Mouse (Mus musculus) forebrain, embryonic 12.5 days (tissue): Measurements from ENCODE around the gene Stxbp6. TPM values are rescaled to one million over a fixed set of nuclear protein-coding genes. Genes with fewer than 3 reads are reported as not detected.

Experiments
- ATAC-seq: fragments of 200-750 bp; cut with Nextera tagmentation; 2 replicates; pipeline ENCODE4 v1.8.0; 2017; ENCODE audit warnings: moderate TSS enrichment; ENCODE audit not compliant: low FRiP score
- H3K27ac ChIP-seq: fragments of 300-500 bp; sonication (generic); 2 replicates; pipeline ENCODE4 v1.5.1; 2016; ENCODE audit warnings: mild to moderate bottlenecking
- H3K27me3 ChIP-seq: fragments of 300-500 bp; sonication (generic); 2 replicates; pipeline ENCODE4 v1.6.1; 2016; ENCODE audit warnings: mild to moderate bottlenecking
- H3K36me3 ChIP-seq: fragments of 300-500 bp; sonication (generic); replicated peaks from 2 replicates; pipeline ENCODE4 v1.6.1; 2016; ENCODE audit warnings: mild to moderate bottlenecking
- H3K4me1 ChIP-seq: fragments of 300-500 bp; sonication (generic); 2 replicates; pipeline ENCODE4 v1.6.1; 2016
- H3K4me2 ChIP-seq: fragments of 300-500 bp; sonication (generic); 2 replicates; pipeline ENCODE4 v1.6.1; 2016; ENCODE audit warnings: mild to moderate bottlenecking, moderate library complexity
- H3K4me3 ChIP-seq: fragments of 300-500 bp; sonication (generic); replicated peaks from 2 replicates; pipeline ENCODE4 v1.5.1; 2016; ENCODE audit warnings: mild to moderate bottlenecking
- H3K9ac ChIP-seq: fragments of 300-500 bp; sonication (generic); 2 replicates; pipeline ENCODE4 v1.6.1; 2016; ENCODE audit warnings: mild to moderate bottlenecking
- H3K9me3 ChIP-seq: fragments of 300-500 bp; sonication (generic); 2 replicates; pipeline ENCODE4 v1.6.1; 2016
- WGBS: fragments of 180-500 bp; shearing (Covaris S2); methylation state at CpG from one replicate; pipeline ENCODE4 v1.1.7; 2016; 5-methylcytosine and 5-hydroxymethylcytosine counted together
- polyA plus RNA-seq: library from polyadenylated mRNA; unstranded; fragments of >200 nt; fragmentation: Nextera tagmentation; extraction: Ambion mirVana; gene quantifications from 2 replicates; pipeline ENCODE4 v1.2.1, GENCODE M21; 2016

Gene Stxbp6
- polyA plus RNA-seq, 1 experiment from 2014 or later = 11.8 TPM

GRCm38 (mm10) chr12:44931716-44932115, 142.8 kb downstream of the Stxbp6 start:
- Histone ChIP-seq H3K4me1 (no peaks in the 10 kb centered on the region), H3K27me3 (no peaks in the 10 kb centered on the region), H3K9me3 (no peaks in the 10 kb centered on the region), H3K4me2 (no peak overlapping the region), H3K36me3 (no peaks in the 10 kb centered on the region), H3K9ac (no peak overlapping the region), H3K4me3 (no peak overlapping the region), H3K27ac (no peak overlapping the region)
- ATAC-seq = no peak
- 77% methylated on average over 7 of the region's 7 CpGs for whole genome bisulfite sequencing

DNA sequence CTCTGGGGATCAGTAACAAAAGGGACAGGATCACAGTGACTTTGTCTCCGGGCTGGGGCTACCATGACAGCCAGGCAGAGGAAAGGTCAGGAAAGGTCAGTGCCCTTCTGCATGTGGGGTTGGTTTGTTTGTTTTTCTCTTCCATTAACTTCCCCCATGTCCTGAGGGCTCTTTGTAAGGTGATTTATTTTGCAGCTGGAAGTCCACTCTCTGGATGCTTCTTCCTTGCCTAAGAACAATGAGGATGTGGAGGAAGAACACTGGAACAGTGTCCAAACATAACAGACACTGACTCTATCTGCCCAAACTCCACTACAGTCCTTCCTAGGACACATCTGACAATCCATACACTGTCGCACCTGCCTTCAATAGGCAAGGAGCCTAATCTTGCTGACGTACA, 146.1 kb downstream of the Stxbp6 start:
- Histone ChIP-seq H3K36me3 (no peaks in the 10 kb centered on the region), H3K9ac (no peak overlapping the region), H3K27me3 (no peaks in the 10 kb centered on the region), H3K9me3 (no peaks in the 10 kb centered on the region), H3K27ac (no peak overlapping the region), H3K4me2 (no peak overlapping the region), H3K4me3 (no peak overlapping the region), H3K4me1 (peaks cover 3% of the 10 kb centered on the region; the same call in 1 of the 2 replicates)
- WGBS = 48% methylated on average over 3 of the region's 3 CpGs
- no peak for ATAC-seq

DNA sequence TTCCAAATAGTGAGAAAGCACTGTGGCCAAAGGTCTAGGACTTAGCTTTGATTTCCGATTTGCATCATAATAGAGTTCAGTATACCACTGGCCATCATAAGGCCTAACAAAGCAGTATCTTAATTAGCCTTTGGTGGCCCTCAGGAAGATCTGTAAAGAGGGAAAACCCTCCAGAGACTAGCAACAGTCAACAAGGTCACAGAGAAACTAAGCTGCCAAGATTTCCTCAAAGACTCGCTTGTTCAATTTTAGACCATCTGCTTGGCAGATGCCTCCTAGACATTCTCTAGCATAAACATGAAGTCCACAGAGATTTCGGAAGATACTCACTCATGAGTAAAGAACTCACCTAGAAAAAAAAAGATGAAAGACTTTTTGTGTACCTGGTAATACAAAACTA, 148.6 kb downstream of the Stxbp6 start:
- no peaks in the 10 kb centered on the region for H3K27me3 ChIP-seq
- no peaks in the 10 kb centered on the region for H3K36me3 ChIP-seq
- no peak for ATAC-seq
- peaks cover 3% of the 10 kb centered on the region; the same call in 1 of the 2 replicates for H3K4me1 ChIP-seq
- no peak overlapping the region for H3K27ac ChIP-seq
- WGBS = 77% methylated on average over 3 of the region's 3 CpGs
- H3K9ac ChIP-seq = no peak overlapping the region
- no peak overlapping the region for H3K4me3 ChIP-seq
- H3K4me2 ChIP-seq = no peak overlapping the region
- H3K9me3 ChIP-seq = no peaks in the 10 kb centered on the region

GRCm38 (mm10) chr12:44923273-44923672, 151.2 kb downstream of the Stxbp6 start:
- Histone ChIP-seq H3K4me3 (no peak overlapping the region), H3K4me2 (no peak overlapping the region), H3K9me3 (no peaks in the 10 kb centered on the region), H3K27ac (no peak overlapping the region), H3K36me3 (no peaks in the 10 kb centered on the region), H3K27me3 (no peaks in the 10 kb centered on the region), H3K9ac (no peak overlapping the region), H3K4me1 (peaks cover 3% of the 10 kb centered on the region; the same call in 1 of the 2 replicates)
- 91% methylated on average over 3 of the region's 3 CpGs for WGBS
- no peak for ATAC-seq

GRCm38 (mm10) chr12:44922241-44922640, 152.3 kb downstream of the Stxbp6 start:
- Histone ChIP-seq H3K27ac (no peak overlapping the region), H3K36me3 (no peaks in the 10 kb centered on the region), H3K9me3 (no peaks in the 10 kb centered on the region), H3K4me3 (no peak overlapping the region), H3K4me1 (peaks cover 3% of the 10 kb centered on the region; the same call in 1 of the 2 replicates), H3K27me3 (no peaks in the 10 kb centered on the region), H3K4me2 (no peak overlapping the region), H3K9ac (no peak overlapping the region)
- ATAC-seq = no peak
- 92% methylated on average over 4 of the region's 4 CpGs for WGBS

GRCm38 (mm10) chr12:44919613-44920012, 154.9 kb downstream of the Stxbp6 start:
- ATAC-seq = no peak
- H3K4me3 ChIP-seq = no peak overlapping the region
- H3K9me3 ChIP-seq = no peaks in the 10 kb centered on the region
- no peaks in the 10 kb centered on the region for H3K27me3 ChIP-seq
- H3K9ac ChIP-seq = no peak overlapping the region
- H3K27ac ChIP-seq = no peak overlapping the region
- 93% methylated on average over 2 of the region's 2 CpGs for WGBS
- no peak overlapping the region for H3K4me2 ChIP-seq
- no peaks in the 10 kb centered on the region for H3K36me3 ChIP-seq
- no peaks in the 10 kb centered on the region for H3K4me1 ChIP-seq

DNA sequence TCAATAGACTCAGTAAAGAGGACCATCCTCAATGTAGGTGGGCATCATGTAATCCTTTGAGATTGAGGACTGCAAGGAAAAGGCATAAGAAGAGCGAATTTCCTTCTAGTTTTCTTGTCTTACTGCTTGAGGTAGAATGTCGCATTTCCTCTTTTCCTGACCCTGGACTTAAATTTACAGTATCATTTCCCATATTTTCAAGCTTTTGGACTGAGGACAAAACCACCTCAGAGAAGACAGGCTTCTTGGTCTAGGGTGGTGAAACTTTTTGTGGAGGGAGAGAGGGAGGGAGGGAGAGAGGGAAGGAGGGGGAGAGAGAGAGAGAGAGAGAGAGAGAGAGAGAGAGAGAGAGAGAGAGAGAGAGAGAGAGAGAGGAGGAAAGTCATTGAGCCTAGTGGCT, 155.6 kb downstream of the Stxbp6 start:
- no peak for ATAC-seq
- Histone ChIP-seq H3K27ac (no peak overlapping the region), H3K36me3 (no peaks in the 10 kb centered on the region), H3K27me3 (no peaks in the 10 kb centered on the region), H3K9me3 (no peaks in the 10 kb centered on the region), H3K4me1 (no peaks in the 10 kb centered on the region), H3K4me3 (no peak overlapping the region), H3K9ac (no peak overlapping the region), H3K4me2 (no peak overlapping the region)
- WGBS = 95% methylated on average over 2 of the region's 2 CpGs

DNA sequence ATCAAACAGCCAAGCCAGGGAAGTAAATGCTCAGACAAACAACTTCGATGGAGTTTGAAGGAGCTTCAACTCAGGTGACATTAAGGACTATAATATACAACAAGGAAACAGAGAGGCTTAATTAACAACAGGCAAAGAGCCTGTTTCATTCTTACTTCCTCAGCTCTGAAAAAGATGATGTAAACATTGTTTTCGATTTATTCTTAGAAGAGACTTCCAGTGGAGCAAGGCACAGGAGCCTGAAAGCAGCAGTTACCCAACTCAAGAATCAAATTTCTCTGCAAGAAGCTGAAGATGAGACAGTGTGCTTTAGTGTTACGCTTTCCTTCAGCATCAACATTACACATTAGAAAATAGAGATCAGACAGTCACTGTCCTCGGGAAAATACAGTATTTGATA, 160.7 kb downstream of the Stxbp6 start:
- no peak overlapping the region for H3K9ac ChIP-seq
- WGBS = 89% methylated on average over 4 of the region's 4 CpGs
- H3K27ac ChIP-seq = no peak overlapping the region
- H3K4me2 ChIP-seq = no peak overlapping the region
- no peaks in the 10 kb centered on the region for H3K27me3 ChIP-seq
- no peak for ATAC-seq
- no peaks in the 10 kb centered on the region for H3K4me1 ChIP-seq
- H3K36me3 ChIP-seq = no peaks in the 10 kb centered on the region
- H3K9me3 ChIP-seq = no peaks in the 10 kb centered on the region
- no peak overlapping the region for H3K4me3 ChIP-seq

GRCm38 (mm10) chr12:44908028-44908702, 166.3 kb downstream of the Stxbp6 start:
- no peak overlapping the region for H3K9ac ChIP-seq
- no peak for ATAC-seq
- H3K27me3 ChIP-seq = no peaks in the 10 kb centered on the region
- H3K9me3 ChIP-seq = no peaks in the 10 kb centered on the region
- H3K36me3 ChIP-seq = no peaks in the 10 kb centered on the region
- H3K4me2 ChIP-seq = no peak overlapping the region
- no peaks in the 10 kb centered on the region for H3K4me1 ChIP-seq
- no peak overlapping the region for H3K4me3 ChIP-seq
- 84% methylated on average over 3 of the region's 3 CpGs for WGBS
- H3K27ac ChIP-seq = no peak overlapping the region

DNA sequence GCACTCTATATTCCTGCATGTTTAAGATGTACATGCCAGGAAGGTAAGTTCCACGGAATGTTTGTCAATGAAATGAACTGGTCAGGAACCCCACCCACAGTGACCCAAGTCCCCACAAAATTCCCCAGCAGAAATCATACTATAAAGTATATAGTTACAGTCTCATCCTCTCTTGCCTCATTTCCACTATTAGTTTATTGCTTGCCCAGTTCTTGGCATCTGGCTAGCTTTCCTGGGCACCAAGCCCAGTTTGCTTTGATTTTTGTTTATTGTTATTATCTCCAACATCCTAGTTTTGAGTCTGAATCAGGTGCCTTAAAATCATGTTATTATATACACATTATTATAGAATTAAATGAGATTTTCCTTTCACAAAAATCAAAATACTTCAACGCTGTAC, 168.5 kb downstream of the Stxbp6 start:
- Histone ChIP-seq H3K4me3 (no peak overlapping the region), H3K9ac (no peak overlapping the region), H3K36me3 (no peaks in the 10 kb centered on the region), H3K27ac (no peak overlapping the region), H3K9me3 (no peaks in the 10 kb centered on the region), H3K4me1 (no peaks in the 10 kb centered on the region), H3K27me3 (no peaks in the 10 kb centered on the region), H3K4me2 (no peak overlapping the region)
- ATAC-seq = no peak
- WGBS = 86% methylated on average over 2 of the region's 2 CpGs

GRCm38 (mm10) chr12:44903205-44903732, 171.2 kb downstream of the Stxbp6 start:
- WGBS = 47% methylated on average over 1 of the region's 1 CpGs
- Histone ChIP-seq H3K36me3 (no peaks in the 10 kb centered on the region), H3K27ac (no peak overlapping the region), H3K9ac (no peak overlapping the region), H3K9me3 (no peaks in the 10 kb centered on the region), H3K27me3 (no peaks in the 10 kb centered on the region), H3K4me1 (no peaks in the 10 kb centered on the region), H3K4me2 (no peak overlapping the region), H3K4me3 (no peak overlapping the region)
- no peak for ATAC-seq

GRCm38 (mm10) chr12:44899173-44899870, 175.2 kb downstream of the Stxbp6 start:
- Histone ChIP-seq H3K4me2 (no peak overlapping the region), H3K9me3 (no peaks in the 10 kb centered on the region), H3K27me3 (no peaks in the 10 kb centered on the region), H3K4me1 (no peaks in the 10 kb centered on the region), H3K9ac (no peak overlapping the region), H3K27ac (no peak overlapping the region), H3K4me3 (no peak overlapping the region), H3K36me3 (no peaks in the 10 kb centered on the region)
- WGBS = 92% methylated on average over 5 of the region's 5 CpGs
- ATAC-seq = no peak

DNA sequence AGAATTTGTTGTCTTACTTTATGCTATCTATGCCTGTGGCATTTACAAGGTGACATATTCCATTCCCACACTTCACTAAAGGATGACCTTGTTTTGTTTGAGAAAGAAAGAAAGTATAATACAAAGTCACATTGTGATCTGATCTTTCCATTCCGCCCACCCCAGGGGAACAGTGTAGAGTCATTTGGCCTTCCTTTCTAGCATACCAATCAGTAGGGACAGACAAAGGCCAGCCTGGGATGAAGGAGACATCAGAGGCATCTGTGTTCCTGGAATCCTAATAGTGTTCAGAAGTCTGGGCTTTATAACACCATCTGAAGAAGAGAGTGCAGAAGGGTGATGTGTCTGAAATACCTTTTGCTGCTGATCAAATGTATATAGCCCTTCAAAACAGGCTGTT, 178.0 kb downstream of the Stxbp6 start:
- no peaks in the 10 kb centered on the region for H3K27me3 ChIP-seq
- H3K4me2 ChIP-seq = no peak overlapping the region
- H3K4me1 ChIP-seq = no peaks in the 10 kb centered on the region
- H3K9ac ChIP-seq = no peak overlapping the region
- no peak for ATAC-seq
- H3K9me3 ChIP-seq = no peaks in the 10 kb centered on the region
- 88% methylated on average over 1 of the region's 1 CpGs for WGBS
- H3K36me3 ChIP-seq = no peaks in the 10 kb centered on the region
- H3K27ac ChIP-seq = no peak overlapping the region
- H3K4me3 ChIP-seq = no peak overlapping the region
